Mouse (Mus musculus) embryo, embryonic 10 days (tissue): ENCODE measurements around the gene Tenm2.

Experiments used
- DNase-seq: peaks from one replicate; pipeline ENCODE4 v3.0.0-alpha.2; 2015; ENCODE audit warnings: low spot score

Tenm2 gene

GRCm38 (mm10) chr11:36694810-36695209 is 541.0 kb downstream of the Tenm2 start:
- DNase-seq: no peak

- DNase-seq: no peak
Measured at GRCm38 (mm10) chr11:36692637-36693036, 543.1 kb downstream of the Tenm2 start.

GRCm38 (mm10) chr11:36690826-36691225 is 544.9 kb downstream of the Tenm2 start:
- no peak for DNase-seq

GRCm38 (mm10) chr11:36686253-36686652 is 549.5 kb downstream of the Tenm2 start:
- no peak for DNase-seq

GRCm38 (mm10) chr11:36679361-36679760 is 556.4 kb downstream of the Tenm2 start:
- no peak for DNase-seq

GRCm38 (mm10) chr11:36678542-36678941 is 557.2 kb downstream of the Tenm2 start:
- DNase-seq: no peak

GRCm38 (mm10) chr11:36678057-36678396 is 557.7 kb downstream of the Tenm2 start:
- DNase-seq: peak; percentile 35

- peak; percentile 83 for DNase-seq
Measured at GRCm38 (mm10) chr11:36677321-36678056, 558.3 kb downstream of the Tenm2 start.

GRCm38 (mm10) chr11:36676446-36677284 is 559.1 kb downstream of the Tenm2 start:
- DNase-seq: no peak

- DNase-seq: no peak
Measured at GRCm38 (mm10) chr11:36674902-36675422, 560.8 kb downstream of the Tenm2 start.

- DNase-seq: no peak
Measured at GRCm38 (mm10) chr11:36674141-36674540, 561.6 kb downstream of the Tenm2 start.

- no peak for DNase-seq
Measured at GRCm38 (mm10) chr11:36671196-36671595, 564.6 kb downstream of the Tenm2 start.

GRCm38 (mm10) chr11:36664026-36664425 is 571.7 kb downstream of the Tenm2 start:
- DNase-seq: no peak

GRCm38 (mm10) chr11:36663571-36663970 is 572.2 kb downstream of the Tenm2 start:
- DNase-seq: no peak

GRCm38 (mm10) chr11:36653656-36654323 is 582.0 kb downstream of the Tenm2 start:
- no peak for DNase-seq

GRCm38 (mm10) chr11:36647179-36647578 is 588.6 kb downstream of the Tenm2 start:
- DNase-seq: no peak

GRCm38 (mm10) chr11:36635082-36635481 is 600.7 kb downstream of the Tenm2 start:
- peak; percentile 8 for DNase-seq

GRCm38 (mm10) chr11:36632201-36632600 is 603.6 kb downstream of the Tenm2 start:
- DNase-seq: no peak

GRCm38 (mm10) chr11:36613807-36614206 is 622.0 kb downstream of the Tenm2 start:
- no peak for DNase-seq

GRCm38 (mm10) chr11:36604815-36605382 is 630.9 kb downstream of the Tenm2 start:
- DNase-seq: no peak

- no peak for DNase-seq
Measured at GRCm38 (mm10) chr11:36604272-36604671, 631.5 kb downstream of the Tenm2 start.

GRCm38 (mm10) chr11:36592471-36592870 is 643.3 kb downstream of the Tenm2 start:
- no peak for DNase-seq
